Mouse (Mus musculus) adrenal gland, postnatal 25 days (tissue): Measurements from ENCODE around the gene Klhl31. TPM values are rescaled to one million over a fixed set of nuclear protein-coding genes. Genes with fewer than 3 reads are reported as not detected.

ENCODE experiments used
- DNase-seq: peaks from one replicate; pipeline ENCODE4 v3.0.0; 2021; ENCODE audit warnings: mixed read lengths
- long read RNA-seq: library from polyadenylated mRNA; stranded (forward); transcript quantifications from one replicate; pipeline ENCODE4 v2.0.0, GENCODE M21; 2021
- total RNA-seq: library from RNA; stranded (reverse); gene quantifications from 2 replicates; pipeline ENCODE4 v1.2.3, GENCODE M21; 2021

The Klhl31 gene
- total RNA-seq, result 0.03 TPM in 1 of 2 replicates, not detected in the other
- long read RNA-seq, result 0 reads

DNA sequence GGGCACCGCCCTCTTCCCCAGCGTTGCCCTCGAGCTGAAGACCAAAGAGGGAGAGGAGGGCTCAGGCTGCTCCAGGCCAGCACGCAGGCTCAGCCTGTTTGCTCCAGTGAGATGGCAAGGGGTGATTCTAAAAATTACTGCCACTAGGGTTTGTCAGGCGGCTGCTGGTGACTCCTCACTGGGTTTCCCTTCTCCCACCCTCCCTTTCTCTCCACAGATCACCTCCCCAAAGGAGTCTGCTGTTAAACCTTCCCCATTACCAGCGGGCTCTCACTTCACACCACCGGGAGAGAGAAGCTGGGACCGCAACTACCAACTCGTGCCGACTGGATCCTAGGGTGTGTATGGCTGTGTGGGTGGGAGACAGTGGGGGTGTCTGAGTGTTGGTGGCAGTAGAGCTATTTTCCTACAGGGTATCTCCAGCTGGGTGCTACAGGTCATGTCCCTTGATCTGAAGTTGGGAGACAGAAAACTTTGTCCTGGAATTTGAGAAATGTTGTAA, at the start of gene Klhl31:
Gene Klhl31 (plus strand): TSS at position 51 of the 502 bp plus-strand sequence.
- no peak for DNase-seq

DNA sequence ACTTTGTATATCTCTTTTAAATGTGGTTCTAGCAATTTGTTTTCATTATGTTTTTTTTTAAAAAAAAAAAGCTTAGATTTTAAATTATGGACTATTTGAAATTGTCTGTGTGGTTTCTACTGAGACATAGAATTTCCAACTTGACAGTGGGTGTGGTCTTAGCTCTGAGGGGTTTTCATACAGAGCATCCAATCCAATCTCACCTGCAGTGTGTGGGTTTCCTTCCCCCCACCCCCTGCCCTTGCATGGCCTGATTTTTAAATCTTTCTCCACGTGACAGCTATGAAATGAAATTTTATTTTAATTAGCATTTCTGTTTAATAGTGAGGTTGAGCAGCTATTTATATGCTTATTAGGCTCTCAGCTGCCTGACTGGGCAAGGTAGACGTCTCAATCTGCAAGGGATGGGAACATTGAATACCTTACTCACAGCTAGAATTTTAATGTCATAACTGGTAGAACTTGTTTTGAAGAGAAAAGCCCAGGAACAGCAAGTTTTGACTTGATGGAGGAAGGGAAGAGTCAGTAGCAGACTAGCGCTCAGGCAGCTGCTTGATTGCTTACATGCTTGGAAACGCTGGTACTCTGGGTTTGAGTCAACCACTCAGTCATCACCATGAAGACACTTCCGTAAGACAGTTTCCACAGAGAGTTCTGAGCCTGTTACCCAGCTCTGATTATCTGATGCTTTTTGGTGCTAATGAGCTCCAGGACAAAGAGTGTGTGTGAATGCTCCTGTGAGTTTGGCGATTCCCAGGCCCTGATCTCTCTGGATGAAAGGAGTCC, 49.3 kb upstream of the Klhl31 start:
- no peak for DNase-seq

DNA sequence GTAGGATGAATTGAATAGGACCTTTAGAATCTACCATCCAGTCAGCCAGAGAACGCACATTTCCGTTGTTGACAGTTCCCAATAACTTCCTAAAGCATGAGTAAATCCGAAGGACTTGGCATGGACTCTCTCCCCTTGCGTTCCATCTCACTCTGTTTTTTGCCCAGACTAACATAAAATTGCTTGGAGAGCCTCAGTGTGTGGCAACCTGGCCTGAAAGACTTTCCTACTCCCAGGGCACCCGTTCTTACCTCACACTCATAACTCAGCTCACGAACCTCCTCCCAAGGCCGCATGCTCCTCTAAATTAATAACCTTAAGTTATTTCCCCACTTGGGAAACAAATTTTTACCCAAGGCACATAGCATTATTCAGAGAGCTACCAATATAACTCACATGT, 48.7 kb upstream of the Klhl31 start:
- DNase-seq, result no peak

DNA sequence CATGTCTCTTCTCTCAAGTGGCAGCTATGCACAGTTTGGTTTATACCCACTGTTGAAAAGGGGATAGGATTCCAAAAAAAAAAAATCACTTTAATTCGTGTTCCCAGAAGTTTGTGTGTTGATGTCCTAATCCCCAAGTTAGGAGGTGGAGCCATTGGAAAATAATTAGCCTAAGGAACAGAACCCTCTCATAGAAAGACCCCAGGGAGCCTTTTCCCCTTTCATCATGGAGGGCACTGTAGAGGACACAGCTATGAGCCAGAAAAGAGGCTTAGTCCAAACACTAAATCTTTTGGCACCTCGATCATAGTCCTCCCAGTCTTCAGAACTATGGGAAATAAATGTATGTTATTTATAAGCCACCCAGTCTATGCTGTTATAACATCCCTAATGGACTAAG, 46.8 kb upstream of the Klhl31 start:
- no peak for DNase-seq

DNA sequence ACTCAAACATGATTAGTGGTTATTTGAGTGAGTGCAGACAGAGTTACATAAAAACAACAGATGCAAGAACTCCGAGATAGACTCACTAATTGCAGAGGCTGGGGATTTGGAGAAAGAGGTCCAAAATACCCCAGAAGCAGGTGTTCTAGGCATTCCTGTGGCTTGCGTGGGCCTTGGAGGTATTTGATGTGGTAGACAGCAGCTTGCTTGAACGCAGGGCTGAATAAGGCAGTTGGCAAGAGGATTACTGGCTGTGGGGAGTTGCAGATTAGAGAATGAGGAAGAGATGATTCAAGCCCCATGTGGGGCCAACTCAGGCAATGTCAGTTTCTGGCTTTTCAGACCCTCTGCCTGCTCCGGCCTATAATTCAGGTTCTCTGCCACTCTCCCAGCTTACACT, 43.9 kb upstream of the Klhl31 start:
- no peak for DNase-seq

DNA sequence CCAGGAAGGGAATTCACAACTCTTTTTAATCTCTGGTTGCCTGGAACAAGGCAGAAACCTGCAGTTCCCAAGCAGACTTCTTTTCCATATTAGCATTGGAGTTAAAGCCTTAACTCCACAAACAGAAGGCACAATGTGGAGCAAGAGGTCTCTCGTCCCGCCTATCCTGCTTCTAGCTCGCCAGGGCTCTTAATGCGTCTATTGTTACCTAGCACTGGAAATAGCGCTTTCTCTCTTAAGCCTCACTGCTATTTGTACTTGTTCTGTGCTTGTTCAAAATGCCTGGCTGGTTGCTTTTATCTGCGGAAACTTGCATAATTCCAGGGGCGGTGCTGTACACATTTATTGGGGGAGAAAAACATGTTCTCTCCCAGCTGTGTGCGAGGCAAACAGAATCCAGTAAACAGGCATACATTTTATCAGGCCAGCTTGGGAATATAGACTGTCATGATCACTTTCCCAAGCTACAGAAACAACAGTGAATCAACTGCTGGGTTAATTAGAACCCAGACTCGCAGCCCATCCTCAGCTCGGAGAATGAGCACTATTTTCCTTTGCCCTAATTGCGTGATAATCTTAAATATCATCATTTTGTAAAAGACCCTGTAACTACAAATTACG, 41.2 kb upstream of the Klhl31 start:
- DNase-seq, result no peak

DNA sequence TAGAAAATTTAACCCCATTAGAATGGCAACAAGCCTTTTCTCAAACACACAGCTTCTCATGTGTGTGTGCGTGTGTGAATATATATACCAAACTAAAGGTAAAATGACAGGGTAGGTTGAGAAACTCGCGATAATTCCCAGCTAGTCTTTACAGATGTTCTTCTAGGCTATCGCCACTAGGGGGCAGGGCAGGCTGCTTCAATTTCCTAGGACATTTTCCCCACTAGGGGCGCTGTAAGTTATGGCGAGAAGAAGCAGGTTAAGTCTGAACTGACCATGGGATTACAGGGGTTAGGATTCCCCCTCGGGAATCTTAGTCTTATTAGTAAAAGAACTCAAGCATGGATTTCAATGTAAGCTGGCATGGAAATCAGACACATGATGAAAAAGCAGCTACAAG, 39.9 kb upstream of the Klhl31 start:
- peak; percentile 67 for DNase-seq

DNA sequence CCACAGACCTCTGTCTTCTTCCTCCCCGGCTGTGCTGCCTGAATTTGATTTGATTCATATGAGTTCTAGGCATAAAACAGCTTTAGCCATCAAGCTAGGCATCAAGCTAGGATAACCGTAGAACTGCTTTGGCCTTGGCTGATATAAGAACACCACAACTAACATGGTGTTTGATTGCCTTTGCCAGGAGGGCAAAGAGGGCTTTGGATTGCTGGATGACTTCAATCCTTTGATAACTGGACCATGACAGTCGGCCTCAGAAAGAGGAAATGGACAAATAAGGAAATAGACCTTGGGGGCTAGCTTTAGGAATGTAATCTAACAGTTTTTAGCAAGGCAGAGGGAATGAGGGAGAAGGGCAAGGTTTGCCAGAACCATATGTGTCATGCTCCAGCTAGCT, 37.7 kb upstream of the Klhl31 start:
- DNase-seq, result no peak

DNA sequence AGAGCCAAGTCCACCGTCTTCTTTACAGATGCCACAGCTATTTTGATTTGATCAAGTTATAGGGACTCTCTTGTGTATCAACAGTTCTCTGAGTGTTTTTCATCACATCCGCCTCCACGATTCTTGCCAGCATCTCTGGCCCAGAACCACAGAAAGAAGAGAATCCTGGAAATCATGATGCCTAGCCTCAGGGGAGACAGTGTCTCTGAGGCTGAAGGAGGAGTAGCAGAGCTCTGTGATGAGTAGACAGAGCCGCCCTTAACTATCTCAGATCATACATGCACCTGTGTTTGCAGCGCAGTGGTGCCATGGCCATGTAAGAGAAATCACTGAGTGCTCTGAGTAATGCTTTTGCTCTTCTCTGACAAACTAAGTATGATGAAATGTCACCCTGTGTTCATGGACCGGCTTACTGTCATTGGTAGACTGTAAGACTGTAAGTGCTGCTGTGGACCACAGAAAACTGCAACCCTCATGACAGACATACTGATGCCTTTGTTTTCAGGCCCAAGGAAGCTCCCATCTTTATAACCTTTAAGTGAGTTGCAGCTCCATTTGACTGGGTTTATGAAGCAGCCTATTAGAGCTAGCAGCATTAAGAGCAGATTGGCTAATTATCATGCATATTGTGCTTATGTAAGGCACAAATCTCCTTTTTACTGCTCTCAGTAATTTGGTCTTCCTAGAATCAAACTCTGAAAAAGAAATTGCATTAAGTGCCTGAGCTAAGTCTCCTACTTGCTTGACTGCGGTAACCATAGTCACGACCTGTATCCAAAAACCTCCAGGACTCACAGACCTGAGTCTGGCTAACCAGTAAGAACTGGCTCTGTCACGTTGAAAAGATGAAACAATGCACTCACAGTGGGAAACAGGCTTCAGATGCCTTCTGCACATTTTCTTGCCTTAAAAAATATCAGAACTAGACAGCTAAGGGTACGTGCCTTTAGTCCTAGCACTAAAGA, 33.7 kb upstream of the Klhl31 start:
- no peak for DNase-seq

DNA sequence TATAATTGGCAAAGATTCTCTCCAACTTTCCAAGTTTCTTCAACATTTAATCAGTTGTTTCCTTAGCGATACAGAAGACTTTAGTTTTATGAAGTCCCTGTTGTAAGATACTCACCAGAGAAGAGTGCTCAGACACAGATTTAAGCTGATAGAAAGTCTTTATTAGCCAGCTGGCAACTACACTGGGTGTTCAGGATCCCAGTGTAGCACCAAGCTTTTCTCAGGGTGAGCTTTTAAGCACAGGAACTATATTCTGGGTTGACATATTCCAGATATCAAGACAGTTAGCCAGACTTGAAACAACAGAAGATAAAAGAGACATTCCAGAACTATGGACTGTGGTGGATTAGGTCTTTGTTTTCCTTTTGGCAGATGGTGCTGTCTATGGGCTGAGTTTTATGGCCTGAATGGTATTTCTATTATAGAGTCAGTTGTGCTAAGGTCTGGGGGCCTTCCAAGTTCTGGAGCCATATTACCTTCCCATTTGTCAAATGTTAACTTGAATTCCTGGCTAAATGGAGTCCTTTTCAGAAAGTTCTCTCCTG, 32.3 kb upstream of the Klhl31 start:
- DNase-seq, result no peak

DNA sequence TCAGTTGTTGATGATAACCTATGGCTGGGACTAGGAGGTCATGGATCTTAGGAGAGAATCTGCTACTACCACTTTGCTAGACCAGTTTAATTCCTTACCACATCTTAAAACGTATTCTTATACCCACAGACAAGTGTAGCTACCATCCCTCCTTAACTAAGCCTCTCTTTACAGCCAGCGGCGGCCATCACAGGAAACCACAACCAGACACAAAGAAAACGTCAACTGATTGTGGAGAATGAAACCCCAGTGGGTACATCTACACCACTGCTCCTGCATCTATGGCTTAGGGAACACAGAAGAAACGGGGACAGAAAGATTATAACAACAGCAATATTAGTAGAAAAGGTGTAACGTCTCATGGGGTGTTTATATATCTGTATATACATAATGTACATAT, 29.0 kb upstream of the Klhl31 start:
- DNase-seq, result no peak

DNA sequence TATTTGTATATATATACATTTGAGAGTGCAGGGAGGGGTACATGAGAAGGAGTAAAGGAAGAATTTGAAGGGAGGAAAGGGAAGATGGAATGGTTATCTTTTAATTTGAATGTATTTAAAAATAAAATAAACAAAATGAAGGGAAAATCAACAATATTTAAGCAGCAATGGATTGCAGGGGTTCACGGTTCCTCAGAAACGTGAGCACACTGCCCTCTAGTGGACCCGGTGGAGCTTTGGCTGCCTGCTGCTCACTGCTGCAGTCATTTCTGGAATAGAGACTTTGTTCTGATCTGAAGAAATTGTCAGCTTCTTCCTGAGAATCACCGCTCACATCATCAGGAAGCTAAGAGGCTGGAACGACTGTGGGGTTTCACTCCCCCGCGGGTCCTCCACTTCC, 28.5 kb upstream of the Klhl31 start:
- peak; percentile 59 for DNase-seq

DNA sequence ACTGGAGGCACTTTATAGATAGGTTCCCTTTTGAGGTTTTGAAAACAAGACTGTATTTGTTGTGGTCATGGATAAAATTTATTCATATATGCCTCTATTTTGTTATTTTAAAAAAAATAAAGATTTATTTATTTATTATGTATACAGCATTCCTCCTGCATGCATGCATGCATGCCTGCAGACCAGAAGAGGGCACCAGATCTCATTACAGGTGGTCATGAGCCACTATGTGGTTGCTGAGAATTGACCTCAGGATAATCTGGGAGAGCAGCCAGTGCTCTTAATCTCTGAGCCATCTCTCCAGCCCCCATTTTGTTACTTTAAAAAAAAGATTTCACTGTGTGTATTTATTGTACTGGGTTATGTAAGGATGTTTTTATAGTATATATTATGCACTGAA, 25.5 kb upstream of the Klhl31 start:
- DNase-seq, result no peak

DNA sequence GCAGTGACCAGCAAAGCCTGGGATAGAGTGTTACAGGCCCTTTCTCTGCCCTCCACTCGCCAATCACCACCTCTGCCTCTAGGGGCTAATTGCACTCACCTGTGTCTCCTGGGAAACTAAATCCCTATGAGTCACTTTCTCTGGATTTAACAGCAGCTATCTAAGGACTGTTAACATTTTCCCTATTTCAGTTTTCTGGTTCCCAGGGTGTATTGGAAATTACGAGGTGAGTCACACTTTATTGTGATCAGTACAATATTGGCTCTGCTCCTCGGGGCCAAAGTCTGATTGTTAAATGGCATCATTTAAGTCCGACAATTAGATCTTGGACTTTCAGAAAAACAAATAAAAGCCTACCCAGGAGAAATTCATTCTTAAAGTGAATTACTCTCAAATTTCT, 24.0 kb upstream of the Klhl31 start:
- no peak for DNase-seq

DNA sequence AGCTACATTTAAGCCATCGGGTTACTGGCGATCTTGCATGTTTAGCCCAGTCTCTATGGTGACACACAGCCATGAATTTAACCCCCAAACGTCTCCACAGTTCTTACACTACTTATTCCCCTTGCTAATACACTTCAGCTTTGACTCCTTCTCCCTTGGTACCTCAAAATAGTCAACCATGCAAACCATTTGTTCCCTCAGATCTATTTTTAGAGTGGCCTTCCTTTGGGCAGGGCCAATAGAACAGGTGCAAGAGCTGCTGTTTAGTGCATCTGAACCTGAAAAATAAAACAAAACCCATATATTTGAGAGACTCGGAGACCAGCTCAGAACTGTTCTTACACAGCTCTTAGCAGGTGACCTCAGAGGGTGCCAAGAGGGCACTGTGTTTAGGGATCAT, 20.4 kb upstream of the Klhl31 start:
- no peak for DNase-seq

DNA sequence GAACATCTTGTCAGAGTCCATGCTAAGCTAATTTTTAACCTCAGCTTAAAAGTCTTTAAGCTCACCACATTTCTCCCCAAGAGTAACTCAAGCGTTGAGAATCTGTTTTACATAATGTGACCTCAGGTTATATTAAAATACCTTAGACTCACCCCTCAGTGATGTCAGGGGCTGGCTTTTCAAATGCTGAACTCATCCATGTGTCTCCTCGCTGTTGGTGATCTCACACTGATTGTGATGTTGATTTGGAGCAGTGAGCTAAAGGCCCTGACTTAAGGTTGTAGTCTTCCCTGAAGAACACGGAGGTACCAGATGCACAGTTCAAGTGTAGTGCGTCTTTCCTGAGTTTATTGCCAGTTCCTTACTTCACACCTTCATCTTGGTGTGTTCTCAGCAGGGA, 19.5 kb upstream of the Klhl31 start:
- no peak for DNase-seq

DNA sequence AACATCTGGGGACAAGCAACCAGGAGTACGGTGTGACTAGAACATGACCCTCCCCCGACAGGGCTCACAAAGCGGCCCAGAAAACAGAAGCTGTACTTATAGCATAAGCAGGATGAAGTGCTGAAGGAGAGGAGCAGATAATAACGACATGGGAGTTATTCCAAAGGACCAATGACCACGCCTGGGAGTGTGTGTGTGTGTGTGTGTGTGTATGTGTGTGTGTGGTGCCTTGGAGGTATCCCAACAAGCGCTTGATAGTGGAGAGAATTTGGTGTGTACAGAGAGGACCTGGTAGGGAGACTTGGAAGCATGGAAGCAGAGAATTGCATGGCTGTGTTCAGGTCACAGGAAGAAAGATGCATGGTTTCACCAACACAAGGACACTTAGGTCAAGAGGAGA, 18.5 kb upstream of the Klhl31 start:
- DNase-seq, result no peak

DNA sequence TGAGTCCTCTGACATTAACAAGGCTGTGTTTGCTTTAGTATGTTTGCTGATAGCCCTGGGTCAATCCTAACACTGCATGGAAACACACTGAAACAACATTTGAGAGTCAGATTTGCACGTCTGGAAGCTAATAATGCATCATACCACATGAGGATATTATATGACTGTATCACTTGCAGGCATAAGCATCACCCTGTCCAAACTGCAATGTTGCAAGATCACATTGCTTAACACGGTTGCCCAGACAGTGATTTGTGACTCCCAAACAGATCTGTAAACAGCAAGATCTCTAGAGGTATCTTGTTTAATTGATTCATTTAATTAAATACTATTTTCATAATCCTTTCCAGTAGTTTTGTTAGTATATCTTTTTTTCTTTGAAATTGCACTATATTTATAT, 17.9 kb upstream of the Klhl31 start:
- no peak for DNase-seq

DNA sequence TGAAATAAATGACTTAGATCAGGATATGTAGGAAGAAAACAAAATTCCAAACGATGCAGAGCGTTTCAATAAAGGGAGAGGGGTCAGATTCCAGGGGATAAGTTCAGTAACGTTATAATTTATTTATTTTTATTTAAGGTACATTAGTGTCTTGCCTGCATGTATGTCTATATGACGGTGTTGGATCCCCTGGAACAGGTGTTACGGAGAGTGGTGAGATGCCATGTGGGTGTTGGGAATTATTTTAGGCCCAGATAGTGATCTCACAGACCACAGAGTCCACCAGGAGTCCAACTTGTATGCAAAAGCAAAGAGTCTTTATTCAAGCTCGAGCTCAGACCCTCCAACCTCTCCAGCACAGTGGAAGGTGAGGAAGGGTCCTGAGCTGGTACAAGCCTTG, 16.2 kb upstream of the Klhl31 start:
- no peak for DNase-seq

DNA sequence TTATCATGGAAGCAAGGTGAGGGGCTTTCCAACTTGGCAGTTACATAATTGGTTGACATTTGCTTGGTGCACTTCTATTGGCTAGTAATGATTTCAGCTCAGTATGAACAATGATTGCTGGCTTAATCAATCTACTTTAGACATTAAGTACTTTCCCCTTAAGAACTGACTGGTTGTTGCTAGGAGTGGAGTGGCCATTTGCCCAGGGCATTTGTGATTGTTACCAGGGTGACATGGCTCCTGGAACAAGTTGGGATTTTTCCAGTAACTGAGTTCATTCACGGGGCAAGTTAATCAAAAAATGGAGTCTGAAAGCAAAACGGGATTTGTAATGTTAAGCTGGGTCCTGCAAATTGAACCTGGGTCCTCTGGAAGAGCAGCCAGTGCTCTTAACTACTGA, 15.8 kb upstream of the Klhl31 start:
- DNase-seq, result no peak

DNA sequence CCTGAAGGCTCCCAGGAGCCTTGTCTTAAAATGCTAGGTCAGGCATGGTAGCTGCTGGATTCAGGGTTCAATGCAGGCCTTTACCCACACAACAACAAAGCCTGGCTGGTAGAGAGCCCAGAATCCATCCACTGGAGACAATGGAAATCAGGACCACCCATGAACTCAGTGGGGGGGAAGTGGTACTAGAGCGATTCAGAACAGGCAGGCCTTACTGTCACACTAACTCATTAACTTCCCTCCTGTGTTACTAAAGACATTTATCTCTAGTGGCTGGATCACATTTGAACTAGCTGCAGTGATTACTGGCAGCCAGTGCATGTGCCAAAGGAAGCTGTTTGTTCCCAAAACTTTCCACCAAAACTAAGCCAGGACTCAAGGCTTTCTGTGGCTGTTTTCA, 13.4 kb upstream of the Klhl31 start:
- DNase-seq, result no peak

DNA sequence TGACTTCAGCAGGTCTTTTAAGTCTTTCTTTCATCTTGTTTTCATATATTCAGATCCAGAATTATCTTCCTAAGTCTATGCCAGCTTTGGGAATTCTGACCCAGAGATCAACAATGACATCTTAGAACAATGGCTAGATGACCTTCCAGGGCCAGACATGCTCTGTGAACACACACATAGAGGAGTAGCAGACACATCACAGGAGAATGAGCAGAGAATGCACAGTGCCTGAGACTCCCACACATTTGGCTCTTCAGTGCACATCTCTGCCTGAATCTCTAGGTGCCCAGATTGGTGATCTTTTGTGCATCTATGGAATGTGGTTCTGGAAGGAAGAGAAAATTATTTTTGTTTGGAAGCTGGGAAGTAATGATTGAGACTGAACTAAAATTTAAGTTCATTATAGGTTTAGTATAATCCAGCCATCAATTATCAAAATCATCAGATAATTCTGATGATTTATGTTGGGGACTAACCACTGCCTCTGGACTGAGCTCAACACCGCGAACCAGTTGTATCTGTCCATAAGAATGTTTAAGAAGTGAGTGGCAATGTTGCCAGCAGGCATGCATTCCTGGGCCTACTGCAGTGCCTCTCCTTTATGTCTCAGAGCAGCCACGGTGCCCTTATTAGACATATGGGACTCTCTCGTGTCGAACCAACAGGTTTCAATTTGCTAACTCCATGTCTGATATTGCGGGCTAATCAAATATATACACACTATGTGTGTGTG, 12.8 kb upstream of the Klhl31 start:
- DNase-seq, result no peak
